Mouse (Mus musculus) liver, adult 2 months (tissue): ENCODE data around the gene Ntn1.

ENCODE experiments used
- CTCF ChIP-seq: fragments of 200-500 bp; IDR thresholded peaks from 2 replicates; pipeline ENCODE4 v1.5.1; 2011; ENCODE audit warnings: low read depth, low read length, control low read depth
- POLR2A ChIP-seq: fragments of 200-500 bp; IDR thresholded peaks from 2 replicates; pipeline ENCODE4 v1.6.1; 2011; ENCODE audit warnings: low read length, control low read depth; ENCODE audit not compliant: insufficient read depth; ENCODE audit errors: extremely low read depth

DNA sequence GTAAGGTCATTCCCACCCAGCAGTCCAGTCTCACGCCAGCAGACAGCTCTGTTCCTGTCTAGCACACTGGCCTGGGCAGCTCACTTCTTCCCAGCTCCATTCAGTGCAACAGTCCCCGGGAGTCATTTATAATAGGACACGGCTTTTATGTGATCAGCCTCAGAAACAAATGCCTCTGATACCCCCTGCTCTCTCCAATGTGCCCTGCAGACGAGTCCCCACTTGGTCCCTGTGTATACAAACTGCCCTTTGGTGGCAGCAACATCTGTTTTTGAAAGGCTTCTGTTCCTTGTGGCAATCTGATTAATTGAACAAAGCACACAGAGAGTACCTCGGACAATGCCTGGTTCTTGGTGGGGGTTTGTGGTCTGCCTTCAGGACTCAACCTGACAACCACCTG is 22.2 kb downstream of the Ntn1 start:
- no peak for TF ChIP-seq POLR2A
- TF ChIP-seq CTCF = no peak
